Mouse (Mus musculus) monocyte, adult 59 days (primary cell): ENCODE measurements around the gene Gpd2. TPM values are rescaled to one million over a fixed set of nuclear protein-coding genes. Genes with fewer than 3 reads are reported as not detected.

Experiments
- total RNA-seq, 2 experiments: library from RNA; stranded (reverse); gene quantifications; one replicate each; pipeline ENCODE4 v1.2.4; 2023

Gpd2 gene
- total RNA-seq: 10 to 100 TPM; 28.1 to 36.0 TPM

DNA sequence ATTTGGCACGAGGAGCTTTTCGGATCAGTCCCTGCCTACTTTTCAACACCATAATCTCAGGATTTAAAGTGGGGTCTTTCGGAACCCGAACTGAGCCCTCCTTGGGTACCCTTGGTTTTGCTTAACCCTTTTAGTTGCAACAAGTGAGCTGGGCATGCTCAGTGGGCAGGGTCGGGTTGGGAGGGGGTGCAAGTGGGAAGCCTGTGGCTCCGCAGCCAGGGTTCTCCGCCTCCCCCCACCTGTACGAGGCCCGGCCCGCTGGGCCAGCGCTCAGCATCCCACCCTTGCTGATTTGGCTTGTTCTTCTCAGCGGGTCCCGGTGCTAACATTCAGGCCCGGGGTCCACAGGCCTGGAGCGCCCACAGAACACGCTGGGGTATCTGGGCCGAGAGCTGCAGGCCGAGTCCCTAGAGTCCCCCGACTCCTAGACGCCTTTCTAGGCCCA lies at the start of gene Gpd2:
Gpd2 (plus strand) TSS at position 161 of the 445 bp plus-strand sequence.

Other genes with a start within 250 kb of the Gpd2 start
- 10 to 100 TPM; 21.4 to 28.6 TPM for gene Nr4a2, start 113.6 kb upstream of the Gpd2 start, total RNA-seq